Mouse (Mus musculus) forebrain, embryonic 10.5 days (tissue): ENCODE data around the gene Gm13088. TPM values are rescaled to one million over a fixed set of nuclear protein-coding genes. Genes with fewer than 3 reads are reported as not detected.
"Not testable (repeated sequence)": the region's sequence is repeated elsewhere in the genome, so short reads cannot be mapped to it uniquely, and the experiment has no call there.

Experiments
- DNase-seq: peaks from one replicate; pipeline ENCODE4 v3.0.0-alpha.2; 2017; ENCODE audit warnings: low spot score; ENCODE audit errors: extremely low spot score
- H3K27ac ChIP-seq: fragments of 300-500 bp; sonication (generic); 2 replicates; pipeline ENCODE4 v1.5.1; 2016; ENCODE audit warnings: mild to moderate bottlenecking
- H3K27me3 ChIP-seq: fragments of 300-500 bp; sonication (generic); 2 replicates; pipeline ENCODE4 v1.6.1; 2016; ENCODE audit warnings: mild to moderate bottlenecking; ENCODE audit not compliant: poor library complexity, severe bottlenecking
- H3K36me3 ChIP-seq: fragments of 300-500 bp; sonication (generic); replicated peaks from 2 replicates; pipeline ENCODE4 v1.6.1; 2016; ENCODE audit warnings: mild to moderate bottlenecking, moderate library complexity
- H3K4me1 ChIP-seq: fragments of 300-500 bp; sonication (generic); 2 replicates; pipeline ENCODE4 v1.6.1; 2016
- H3K4me3 ChIP-seq: fragments of 300-500 bp; sonication (generic); 2 replicates; pipeline ENCODE4 v1.5.1; 2016; ENCODE audit warnings: mild to moderate bottlenecking, moderate library complexity
- H3K9me3 ChIP-seq: fragments of 300-500 bp; sonication (generic); 2 replicates; pipeline ENCODE4 v1.6.1; 2016; ENCODE audit warnings: mild to moderate bottlenecking, moderate library complexity
- WGBS: fragments of 180-500 bp; shearing (Covaris S2); methylation state at CpG from one replicate; pipeline ENCODE4 v1.1.7; 2016; 5-methylcytosine and 5-hydroxymethylcytosine counted together
- polyA plus RNA-seq: library from polyadenylated mRNA; unstranded; fragments of >200 nt; fragmentation: Nextera tagmentation; extraction: Ambion mirVana; gene quantifications from 2 replicates; pipeline ENCODE4 v1.2.1, GENCODE M21; 2016

Gm13088 gene
- not detected in 2 replicates for polyA plus RNA-seq

DNA sequence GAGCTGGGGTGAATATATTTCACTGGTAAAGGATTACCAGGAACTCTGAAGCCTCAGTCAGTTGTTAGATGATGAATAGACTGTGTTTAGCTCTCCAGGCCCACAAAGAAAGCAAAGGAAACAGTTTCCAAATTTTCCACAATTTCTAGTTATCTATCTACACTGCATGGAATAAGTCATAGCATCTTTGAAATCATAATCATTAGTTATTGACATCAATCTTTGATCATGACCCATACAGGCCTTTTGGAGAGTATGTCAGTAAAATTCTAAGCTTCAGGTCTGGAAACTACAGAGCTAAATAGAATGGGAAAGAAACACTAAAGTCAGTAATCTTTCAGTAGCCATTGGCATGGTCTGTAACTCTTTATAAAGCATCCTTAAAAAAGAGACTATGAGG, at the start of gene Gm13088:
Gene Gm13088, minus strand, starts transcription at position 101 of the 400 bp plus-strand sequence.
- H3K27ac ChIP-seq, H3K27me3 ChIP-seq, DNase-seq, H3K4me3 ChIP-seq, H3K36me3 ChIP-seq, H3K4me1 ChIP-seq: not testable (repeated sequence)
- H3K9me3 ChIP-seq, result peaks cover 40% of the 10 kb centered on the region

DNA sequence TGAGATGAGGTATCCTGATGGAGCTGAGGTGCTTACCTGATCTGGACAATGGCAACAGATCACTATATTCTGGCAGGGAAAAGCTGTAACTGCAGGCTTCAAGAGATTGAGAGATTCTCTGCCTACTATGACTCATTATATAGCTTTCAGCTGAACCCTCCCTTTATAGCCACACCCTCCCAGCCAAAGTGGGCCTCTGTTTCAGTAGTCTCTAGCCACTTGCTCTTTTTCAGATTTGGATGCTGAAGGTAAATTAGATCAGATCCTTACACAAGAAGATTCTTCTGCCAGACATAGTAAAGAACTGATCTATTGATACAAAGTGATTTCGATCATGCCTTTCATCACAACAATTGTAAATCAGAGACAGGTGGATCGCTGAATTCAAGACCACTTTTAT, 45.6 kb upstream of the Gm13088 start, which contains the start of gene Gm13089:
Gene Gm13089, minus strand, starts transcription at position 101 of the 400 bp plus-strand sequence.
- 86% methylated on average over 2 of the region's 2 CpGs for WGBS

DNA sequence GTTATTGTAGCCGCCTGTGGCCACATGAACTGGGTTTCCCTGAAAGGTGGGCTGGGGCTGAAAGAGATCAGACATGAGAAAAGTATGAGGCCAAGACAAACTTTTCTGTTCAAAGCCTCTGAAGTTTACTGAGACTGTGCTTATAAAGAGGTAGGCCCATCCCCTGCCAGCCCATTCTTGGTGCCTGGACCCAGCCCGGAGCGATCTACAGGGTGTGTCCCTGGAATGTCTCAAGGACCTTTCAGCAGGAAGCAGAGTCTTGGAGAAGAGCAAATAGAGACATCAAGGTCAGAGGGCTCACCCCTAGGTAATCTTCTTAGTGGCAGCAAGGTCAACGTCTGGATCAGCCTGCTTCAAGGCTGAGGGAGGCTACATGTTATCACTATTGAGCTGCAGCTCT, 38.9 kb downstream of the Gm13088 start:
- peaks cover 55% of the 10 kb centered on the region for H3K9me3 ChIP-seq
- DNase-seq, H3K4me3 ChIP-seq, H3K27ac ChIP-seq, H3K36me3 ChIP-seq, H3K4me1 ChIP-seq, H3K27me3 ChIP-seq: not testable (repeated sequence)
- WGBS, result 87% methylated on average over 4 of the region's 4 CpGs

More for the DNA sequence above, 45.6 kb upstream of the Gm13088 start, which contains the start of gene Gm13089:
- Histone ChIP-seq H3K4me1 (no peaks in the 10 kb centered on the region), H3K27ac (no peak within 1 kb of the TSS), H3K4me3 (no peak within 1 kb of the TSS), H3K27me3 (no peaks in the 10 kb centered on the region), H3K36me3 (no peaks in the 10 kb centered on the region), H3K9me3 (peaks cover 77% of the 10 kb centered on the region)
- no peak for DNase-seq

DNA sequence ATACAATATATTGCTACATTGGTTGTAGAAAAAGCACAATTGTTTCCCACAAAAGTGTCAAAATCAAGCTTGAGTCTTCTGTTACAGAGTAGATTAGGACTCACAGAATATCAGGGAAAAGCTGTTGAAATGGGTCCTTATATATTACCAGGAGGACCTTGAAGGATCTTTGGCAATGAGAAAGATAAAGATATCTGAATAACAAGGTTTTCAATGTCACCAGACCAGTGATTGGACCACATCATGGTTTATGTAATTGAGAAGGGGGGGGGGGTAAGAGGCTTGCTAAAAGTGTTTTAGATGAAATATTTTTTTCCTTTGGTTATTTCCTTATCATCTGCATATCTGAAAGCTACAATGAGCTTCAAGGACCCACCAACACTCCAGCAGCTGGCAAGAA, 42.3 kb downstream of the Gm13088 start, which contains the start of gene Gm13083:
Gene Gm13083, plus strand, starts transcription at position 301 of the 400 bp plus-strand sequence.
- H3K4me1 ChIP-seq, DNase-seq: not testable (repeated sequence)

DNA sequence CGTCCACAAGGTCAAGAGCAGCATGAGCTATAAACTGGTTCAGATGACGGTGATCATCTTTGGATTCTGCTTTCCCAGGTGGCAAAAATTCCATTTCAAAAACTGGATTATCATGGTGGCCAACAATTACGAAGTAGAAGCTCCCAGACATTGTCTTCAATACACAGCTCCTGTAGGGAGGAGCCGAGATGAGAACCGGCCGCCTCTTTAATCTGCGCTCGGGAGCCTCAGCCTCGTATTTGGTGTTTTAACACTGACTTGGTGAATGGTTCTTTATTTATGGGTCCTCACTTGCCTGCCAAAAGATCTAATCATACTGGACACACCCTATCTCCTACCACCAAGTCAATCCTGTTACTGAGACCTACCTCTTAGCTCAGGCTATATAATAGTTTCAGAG, 45.1 kb downstream of the Gm13088 start:
- DNase-seq, H3K4me1 ChIP-seq, H3K36me3 ChIP-seq, H3K4me3 ChIP-seq, H3K27ac ChIP-seq, H3K27me3 ChIP-seq: not testable (repeated sequence)
- H3K9me3 ChIP-seq, result peaks cover 22% of the 10 kb centered on the region
- 91% methylated on average over 9 of the region's 9 CpGs for WGBS

More for the DNA sequence above, 42.3 kb downstream of the Gm13088 start, which contains the start of gene Gm13083:
- H3K4me3 ChIP-seq, H3K27me3 ChIP-seq, H3K27ac ChIP-seq, H3K36me3 ChIP-seq: not testable (repeated sequence)
- H3K9me3 ChIP-seq, result peaks cover 38% of the 10 kb centered on the region

Other genes with a start within 250 kb of the Gm13088 start
- gene Pramef8, start 244.8 kb downstream of the Gm13088 start, polyA plus RNA-seq, result 16.4 and 17.2 TPM in 2 replicates
- not detected in 2 replicates for gene Oog4, start 206.9 kb downstream of the Gm13088 start, polyA plus RNA-seq
- gene Gm13043, start 145.9 kb downstream of the Gm13088 start, polyA plus RNA-seq, result not detected in 2 replicates
- gene Gm13040, start 121.3 kb downstream of the Gm13088 start, polyA plus RNA-seq, result not detected in 2 replicates
- not detected in 2 replicates for gene BC080695, start 105.5 kb downstream of the Gm13088 start, polyA plus RNA-seq
- gene Gm13057, start 105.5 kb downstream of the Gm13088 start, polyA plus RNA-seq, result not detected in 2 replicates
- not detected in 2 replicates for gene Gm13083, start 42.2 kb downstream of the Gm13088 start, polyA plus RNA-seq
- gene Gm13089, start 45.5 kb upstream of the Gm13088 start, polyA plus RNA-seq, result not detected in 2 replicates
- not detected in 2 replicates for gene Gm13078, start 62.2 kb upstream of the Gm13088 start, polyA plus RNA-seq
- gene Gm13023, start 132.1 kb upstream of the Gm13088 start, polyA plus RNA-seq, result not detected in 2 replicates
- gene Gm13084, start 158.8 kb upstream of the Gm13088 start, polyA plus RNA-seq, result not detected in 2 replicates
- gene Gm13103, start 189.3 kb upstream of the Gm13088 start, polyA plus RNA-seq, result not detected in 2 replicates
- gene Pramef6, start 243.1 kb upstream of the Gm13088 start, polyA plus RNA-seq, result not detected in 2 replicates